Mouse (Mus musculus): ENCODE data around the gene Naxe. TPM values are rescaled to one million over a fixed set of nuclear protein-coding genes. Genes with fewer than 3 reads are reported as not detected.

Gene Naxe
- total and polyA plus RNA-seq, 2 experiments = 94.0 to 105 TPM

DNA sequence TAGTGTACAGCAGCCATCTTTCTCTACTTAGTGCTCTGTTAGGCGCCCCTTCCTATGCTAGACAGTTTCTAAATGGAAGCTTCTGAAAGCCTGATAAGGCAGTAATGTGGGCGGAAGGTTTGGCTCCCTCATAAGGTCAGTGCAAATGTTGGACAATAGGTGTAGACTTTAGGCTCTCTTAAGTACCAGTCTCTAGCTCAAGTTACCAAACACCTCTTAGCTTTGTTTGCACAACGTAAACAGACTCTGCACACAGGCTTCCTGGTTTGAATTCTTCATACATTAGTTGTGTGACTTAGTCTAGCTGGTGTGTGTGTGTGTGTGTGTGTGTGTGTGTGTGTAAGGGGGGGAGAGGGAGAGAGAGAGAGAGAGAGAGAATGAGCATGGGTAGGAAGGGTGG lies 8.8 kb downstream of the Naxe start:
- Histone ChIP-seq H3K9ac (ENCODE audit: low read depth, low read length) (no peak overlapping the region), H3K27ac (replicated peaks; ENCODE audit: insufficient read depth, low read depth, low read length) (no peak overlapping the region), H3K27me3 (ENCODE audit: control insufficient read depth, insufficient read depth, low read length) (no peaks in the 10 kb centered on the region), H3K4me1 (ENCODE audit: control insufficient read depth, insufficient read depth, low read length) (no peaks in the 10 kb centered on the region), H3K36me3 (ENCODE audit: control insufficient read depth, insufficient read depth, low read length) (no peaks in the 10 kb centered on the region), H3K4me3 (ENCODE audit: insufficient read depth, low read depth, low read length) (no peak overlapping the region), H3K79me2 (ENCODE audit: control insufficient read depth, insufficient read depth, low read length) (no peaks in the 10 kb centered on the region)
- WGBS = 48% methylated on average over 3 of the region's 3 CpGs
- no peak for DNase-seq (ENCODE audit: extremely low read depth, low read depth, low spot score)
- no peak for TF ChIP-seq POLR2A (IDR thresholded peaks at IDR 0.05; ENCODE audit: extremely low read depth, insufficient read depth, low read length)
- TF ChIP-seq CTCF (IDR thresholded peaks at IDR 0.05; ENCODE audit: low read depth, low read length) = no peak

DNA sequence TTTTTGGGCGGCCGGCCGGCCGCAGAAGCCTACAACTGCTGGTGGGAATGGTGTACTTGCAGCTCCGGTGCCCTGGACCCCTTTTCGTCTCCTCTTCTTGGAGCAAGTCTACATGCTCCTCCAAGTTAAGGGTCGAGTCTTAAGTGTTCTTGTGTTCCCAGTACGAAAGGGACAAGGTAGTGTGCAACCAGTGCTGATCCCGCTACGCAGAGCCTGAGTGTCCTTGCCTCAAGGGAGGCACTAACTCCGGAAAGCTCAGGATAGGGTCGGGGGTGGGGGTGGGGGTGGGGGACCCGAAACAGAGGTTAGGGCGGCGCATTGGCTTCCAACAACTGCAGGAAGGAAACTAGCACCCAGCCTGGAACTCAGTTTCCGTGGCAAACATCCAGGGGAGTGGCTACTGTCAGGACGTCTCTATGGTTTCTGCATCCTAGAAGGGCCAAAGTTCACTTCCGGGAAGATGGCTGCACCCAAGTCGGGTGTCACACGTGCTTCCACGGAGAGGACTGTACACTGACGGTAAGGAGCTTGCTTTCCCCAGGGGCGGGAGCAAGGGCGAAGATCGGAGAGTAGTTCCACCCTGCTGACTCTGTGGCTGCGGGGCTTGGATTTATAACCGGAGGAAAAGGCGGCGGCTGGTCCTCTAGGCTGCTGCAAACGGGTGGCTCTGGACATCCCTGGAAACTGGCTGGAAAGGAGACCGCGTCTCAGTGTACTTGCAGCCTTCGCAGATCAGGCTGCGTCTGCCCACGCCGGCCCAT lies 15.5 kb downstream of the Naxe start, which contains the start of gene Gpatch4:
Gpatch4 (plus strand) TSS at position 448 of the 761 bp plus-strand sequence.
- 9% methylated on average over 36 of the region's 36 CpGs for WGBS
- 0 out of 2 replicates have a peak, but pooled peaks cover 3% of the 10 kb centered on the region for H3K4me1 ChIP-seq (ENCODE audit: control insufficient read depth, insufficient read depth, low read length)
- peak; percentile 94 for DNase-seq (ENCODE audit: extremely low read depth, low read depth, low spot score)
- H3K27me3 ChIP-seq (ENCODE audit: control insufficient read depth, insufficient read depth, low read length) = no peaks in the 10 kb centered on the region
- no peaks in the 10 kb centered on the region for H3K36me3 ChIP-seq (ENCODE audit: control insufficient read depth, insufficient read depth, low read length)
- no peak for TF ChIP-seq CTCF (IDR thresholded peaks at IDR 0.05; ENCODE audit: low read depth, low read length)
- TF ChIP-seq POLR2A (IDR thresholded peaks at IDR 0.05; ENCODE audit: extremely low read depth, insufficient read depth, low read length) = 0 out of 2 replicates have a peak, but pooled peaks have one; percentile 15
- peak within 1 kb of the TSS; percentile 48 for H3K9ac ChIP-seq (ENCODE audit: low read depth, low read length)
- H3K79me2 ChIP-seq (ENCODE audit: control insufficient read depth, insufficient read depth, low read length) = no peaks in the 10 kb centered on the region
- H3K4me3 ChIP-seq (ENCODE audit: insufficient read depth, low read depth, low read length) = peak within 1 kb of the TSS; percentile 84
- H3K27ac ChIP-seq (replicated peaks; ENCODE audit: insufficient read depth, low read depth, low read length) = peak within 1 kb of the TSS; percentile 6; the same call in 1 of the 2 replicates

DNA sequence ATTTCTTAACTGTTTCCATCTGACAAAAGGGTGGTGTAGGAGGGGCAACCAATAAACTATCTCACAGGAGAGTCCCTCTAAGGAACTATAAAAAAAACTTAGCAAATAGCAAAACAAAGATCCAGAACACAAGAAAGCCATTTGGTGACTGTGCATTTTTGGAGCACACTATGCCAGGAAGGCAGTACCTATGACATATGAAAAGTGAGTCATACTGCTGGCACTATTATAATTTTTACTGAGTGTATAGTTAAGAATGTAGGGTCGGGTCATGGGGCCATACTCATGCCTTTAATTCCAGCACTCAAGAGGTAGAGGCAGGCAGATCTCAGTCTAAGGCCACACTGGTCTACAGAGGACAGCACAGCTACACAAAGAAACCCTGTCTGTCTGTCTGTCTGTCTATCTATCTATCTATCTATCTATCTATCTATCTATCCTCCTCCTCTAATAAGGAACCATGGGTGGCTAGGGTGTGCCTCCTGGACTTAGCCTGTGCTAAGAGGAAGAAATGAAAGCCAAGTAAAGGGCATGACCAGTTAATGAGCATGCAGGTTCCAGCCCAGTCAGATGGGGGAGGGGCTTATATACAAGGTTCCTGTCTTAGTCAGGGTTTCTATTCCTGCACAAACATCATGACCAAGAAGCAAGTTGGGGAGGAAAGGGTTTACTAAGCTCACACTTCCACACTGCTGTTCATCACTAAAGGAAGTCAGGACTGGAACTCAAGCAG lies 22.6 kb downstream of the Naxe start:
- 60% methylated on average over 1 of the region's 1 CpGs for WGBS
- no peaks in the 10 kb centered on the region for H3K4me1 ChIP-seq (ENCODE audit: control insufficient read depth, insufficient read depth, low read length)
- no peak overlapping the region for H3K4me3 ChIP-seq (ENCODE audit: insufficient read depth, low read depth, low read length)
- H3K36me3 ChIP-seq (ENCODE audit: control insufficient read depth, insufficient read depth, low read length) = no peaks in the 10 kb centered on the region
- peaks cover 3% of the 10 kb centered on the region; the same call in 1 of the 2 replicates for H3K27me3 ChIP-seq (ENCODE audit: control insufficient read depth, insufficient read depth, low read length)
- no peak for DNase-seq (ENCODE audit: extremely low read depth, low read depth, low spot score)
- TF ChIP-seq CTCF (IDR thresholded peaks at IDR 0.05; ENCODE audit: low read depth, low read length) = no peak
- TF ChIP-seq POLR2A (IDR thresholded peaks at IDR 0.05; ENCODE audit: extremely low read depth, insufficient read depth, low read length) = no peak
- no peaks in the 10 kb centered on the region for H3K79me2 ChIP-seq (ENCODE audit: control insufficient read depth, insufficient read depth, low read length)
- H3K9ac ChIP-seq (ENCODE audit: low read depth, low read length) = no peak overlapping the region
- H3K27ac ChIP-seq (replicated peaks; ENCODE audit: insufficient read depth, low read depth, low read length) = no peak overlapping the region

DNA sequence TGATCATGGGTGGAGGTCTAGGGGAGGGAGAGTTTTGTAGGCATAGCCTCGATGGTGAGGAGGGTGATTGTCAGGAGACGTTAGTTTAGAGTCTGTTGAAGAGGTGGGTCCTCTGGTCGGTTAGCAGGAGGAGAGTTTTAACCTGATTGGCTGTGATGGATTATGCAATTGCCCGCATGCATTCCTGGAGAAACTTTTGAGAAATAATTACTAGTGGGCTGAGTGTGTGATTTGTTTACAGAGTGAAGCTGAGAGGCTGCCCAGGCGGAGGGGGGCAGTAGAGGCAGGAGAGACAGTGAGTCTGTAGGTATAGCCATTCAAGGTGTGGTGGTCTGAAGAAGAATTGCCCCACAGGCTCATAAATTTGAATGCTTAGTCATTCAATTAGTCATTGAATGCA lies 24.8 kb downstream of the Naxe start:
- Histone ChIP-seq H3K4me3 (ENCODE audit: insufficient read depth, low read depth, low read length) (no peak overlapping the region), H3K4me1 (ENCODE audit: control insufficient read depth, insufficient read depth, low read length) (no peaks in the 10 kb centered on the region), H3K9ac (ENCODE audit: low read depth, low read length) (no peak overlapping the region), H3K27me3 (ENCODE audit: control insufficient read depth, insufficient read depth, low read length) (peaks cover 3% of the 10 kb centered on the region; the same call in 1 of the 2 replicates), H3K36me3 (ENCODE audit: control insufficient read depth, insufficient read depth, low read length) (no peaks in the 10 kb centered on the region), H3K79me2 (ENCODE audit: control insufficient read depth, insufficient read depth, low read length) (no peaks in the 10 kb centered on the region), H3K27ac (replicated peaks; ENCODE audit: insufficient read depth, low read depth, low read length) (no peak overlapping the region)
- DNase-seq (ENCODE audit: extremely low read depth, low read depth, low spot score) = no peak
- TF ChIP-seq POLR2A (IDR thresholded peaks at IDR 0.05; ENCODE audit: extremely low read depth, insufficient read depth, low read length) = no peak
- TF ChIP-seq CTCF (IDR thresholded peaks at IDR 0.05; ENCODE audit: low read depth, low read length) = no peak
- WGBS = 48% methylated on average over 5 of the region's 5 CpGs

DNA sequence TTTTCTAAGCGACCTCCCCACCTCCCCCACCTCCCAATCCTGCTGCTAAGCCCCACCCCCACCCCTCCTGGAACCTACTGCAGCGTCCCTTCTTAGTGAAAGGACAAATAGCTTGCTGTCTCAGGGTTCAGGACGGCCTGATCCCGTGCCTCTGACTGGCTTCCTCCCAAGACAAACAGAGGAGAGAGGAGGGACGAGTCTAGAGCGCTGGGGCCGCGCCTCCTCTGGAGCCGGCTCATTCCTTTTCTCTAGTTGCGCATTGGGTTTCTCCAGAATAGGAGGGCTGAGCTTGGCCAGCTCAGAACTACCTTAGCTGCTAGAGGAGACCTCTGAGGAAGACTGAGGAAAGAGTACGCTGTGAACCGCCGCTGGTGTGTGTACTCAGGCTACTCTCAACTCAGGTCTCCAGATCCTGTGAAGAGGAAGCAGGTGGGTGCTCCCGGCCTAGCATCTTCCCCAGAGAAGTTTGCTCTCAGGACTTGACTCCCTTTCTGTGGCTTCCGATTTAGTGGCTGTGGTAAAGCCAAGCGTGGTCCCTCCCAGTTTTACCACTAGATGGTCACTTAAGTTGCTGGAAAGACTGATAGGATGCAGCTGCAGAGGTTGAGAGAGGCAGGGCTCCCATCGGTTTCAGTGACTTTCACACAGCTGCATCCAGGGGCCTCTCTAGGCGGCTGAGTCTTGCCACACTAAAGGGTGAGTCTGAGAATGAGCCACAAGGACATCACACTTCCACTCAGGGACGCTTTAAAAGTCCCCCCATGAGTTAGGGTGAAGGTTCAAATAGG lies 27.5 kb downstream of the Naxe start:
- peak; percentile 71 for DNase-seq (ENCODE audit: extremely low read depth, low read depth, low spot score)
- H3K4me3 ChIP-seq (ENCODE audit: insufficient read depth, low read depth, low read length) = no peak overlapping the region
- no peaks in the 10 kb centered on the region for H3K36me3 ChIP-seq (ENCODE audit: control insufficient read depth, insufficient read depth, low read length)
- peaks cover 3% of the 10 kb centered on the region; the same call in 1 of the 2 replicates for H3K27me3 ChIP-seq (ENCODE audit: control insufficient read depth, insufficient read depth, low read length)
- WGBS = 13% methylated on average over 19 of the region's 19 CpGs
- TF ChIP-seq CTCF (IDR thresholded peaks at IDR 0.05; ENCODE audit: low read depth, low read length) = no peak
- TF ChIP-seq POLR2A (IDR thresholded peaks at IDR 0.05; ENCODE audit: extremely low read depth, insufficient read depth, low read length) = no peak
- no peaks in the 10 kb centered on the region for H3K4me1 ChIP-seq (ENCODE audit: control insufficient read depth, insufficient read depth, low read length)
- H3K9ac ChIP-seq (ENCODE audit: low read depth, low read length) = no peak overlapping the region
- H3K79me2 ChIP-seq (ENCODE audit: control insufficient read depth, insufficient read depth, low read length) = no peaks in the 10 kb centered on the region
- no peak overlapping the region for H3K27ac ChIP-seq (replicated peaks; ENCODE audit: insufficient read depth, low read depth, low read length)

All from liver, adult 2 months (tissue).